Mouse (Mus musculus) layer of hippocampus, adult 2 months (tissue): ENCODE measurements around the gene Lhfp. TPM values are rescaled to one million over a fixed set of nuclear protein-coding genes. Genes with fewer than 3 reads are reported as not detected.

Source experiments
- DNase-seq, 2 experiments: peaks; one replicate each; pipeline ENCODE4 v3.0.0; 2022; ENCODE audit warnings: low spot score in 2 of 2
- H3K27ac ChIP-seq: fragments of 200-600 bp; 2 replicates; pipeline ENCODE4 v1.8.1; 2022
- H3K4me3 ChIP-seq: fragments of 200-600 bp; 2 replicates; pipeline ENCODE4 v1.8.1; 2022; ENCODE audit warnings: mild to moderate bottlenecking
- CTCF ChIP-seq: fragments of 200-600 bp; conservative IDR thresholded peaks from 2 replicates; pipeline ENCODE4 v1.8.1; 2022; ENCODE audit warnings: antibody characterized with exemption, mild to moderate bottlenecking, moderate library complexity
- total RNA-seq, 2 experiments: library from RNA; stranded (reverse); gene quantifications; 2 replicates each; pipeline ENCODE4 v1.2.3; 2021

Lhfp gene
- total RNA-seq, 2 experiments from 2014 or later: 19.1 to 20.4 TPM

- no peak for DNase-seq
- no peak for TF ChIP-seq CTCF
- no peak overlapping the region for H3K27ac ChIP-seq
- no peak overlapping the region for H3K4me3 ChIP-seq
Measured at GRCm38 (mm10) chr3:53119978-53120377, 78.7 kb downstream of the Lhfp start.

GRCm38 (mm10) chr3:53125495-53125894, 84.2 kb downstream of the Lhfp start:
- H3K4me3 ChIP-seq: no peak overlapping the region
- no peak for TF ChIP-seq CTCF
- no peak overlapping the region for H3K27ac ChIP-seq
- DNase-seq: no peak

GRCm38 (mm10) chr3:53138785-53139184, 97.5 kb downstream of the Lhfp start:
- Histone ChIP-seq H3K4me3 (no peak overlapping the region), H3K27ac (no peak overlapping the region)
- no peak for DNase-seq
- TF ChIP-seq CTCF: peak; percentile 26; the same call in 1 of the 2 replicates

GRCm38 (mm10) chr3:53139205-53139604, 97.9 kb downstream of the Lhfp start:
- no peak overlapping the region for H3K27ac ChIP-seq
- no peak for TF ChIP-seq CTCF
- H3K4me3 ChIP-seq: no peak overlapping the region
- DNase-seq: no peak

GRCm38 (mm10) chr3:53139642-53140041, 98.3 kb downstream of the Lhfp start:
- no peak for TF ChIP-seq CTCF
- no peak overlapping the region for H3K4me3 ChIP-seq
- no peak for DNase-seq
- H3K27ac ChIP-seq: no peak overlapping the region

- no peak for DNase-seq
- H3K27ac ChIP-seq: no peak overlapping the region
- no peak for TF ChIP-seq CTCF
Measured at GRCm38 (mm10) chr3:53142528-53142927, 101.2 kb downstream of the Lhfp start.

GRCm38 (mm10) chr3:53145526-53145925, 104.2 kb downstream of the Lhfp start:
- no peak for TF ChIP-seq CTCF
- Histone ChIP-seq H3K4me3 (no peak overlapping the region), H3K27ac (no peak overlapping the region)
- no peak for DNase-seq

More at GRCm38 (mm10) chr3:53142528-53142927, 101.2 kb downstream of the Lhfp start:
- no peak overlapping the region for H3K4me3 ChIP-seq

GRCm38 (mm10) chr3:53145946-53146345, 104.6 kb downstream of the Lhfp start:
- DNase-seq: no peak
- H3K27ac ChIP-seq: no peak overlapping the region
- no peak for TF ChIP-seq CTCF
- no peak overlapping the region for H3K4me3 ChIP-seq

GRCm38 (mm10) chr3:53147001-53147400, 105.7 kb downstream of the Lhfp start:
- no peak overlapping the region for H3K4me3 ChIP-seq
- no peak for TF ChIP-seq CTCF
- no peak for DNase-seq
- no peak overlapping the region for H3K27ac ChIP-seq

- no peak for TF ChIP-seq CTCF
- H3K27ac ChIP-seq: no peak overlapping the region
- no peak for DNase-seq
- no peak overlapping the region for H3K4me3 ChIP-seq
Measured at GRCm38 (mm10) chr3:53148751-53149150, 107.4 kb downstream of the Lhfp start.

- DNase-seq: no peak
- no peak overlapping the region for H3K27ac ChIP-seq
- no peak for TF ChIP-seq CTCF
- no peak overlapping the region for H3K4me3 ChIP-seq
Measured at GRCm38 (mm10) chr3:53149625-53150320, 108.4 kb downstream of the Lhfp start.

GRCm38 (mm10) chr3:53151081-53151480, 109.8 kb downstream of the Lhfp start:
- H3K27ac ChIP-seq: no peak overlapping the region
- no peak for TF ChIP-seq CTCF
- DNase-seq: no peak
- H3K4me3 ChIP-seq: no peak overlapping the region

GRCm38 (mm10) chr3:53151607-53152006, 110.3 kb downstream of the Lhfp start:
- TF ChIP-seq CTCF: no peak
- no peak overlapping the region for H3K4me3 ChIP-seq
- no peak for DNase-seq
- H3K27ac ChIP-seq: no peak overlapping the region

- no peak for TF ChIP-seq CTCF
- peak in 1 of 2 experiments; percentile 31 for DNase-seq
- Histone ChIP-seq H3K4me3 (no peak overlapping the region), H3K27ac (0 out of 2 replicates have a peak overlapping the region, but pooled peaks have one; percentile 15)
Measured at GRCm38 (mm10) chr3:53161963-53162362, 120.6 kb downstream of the Lhfp start.
